Mouse (Mus musculus) olfactory bulb, adult 2 months (tissue): ENCODE results near the gene Szt2.

Source experiments
- CTCF ChIP-seq: fragments of 200-500 bp; IDR thresholded peaks from 2 replicates; pipeline ENCODE4 v1.5.1; 2012; ENCODE audit warnings: low read depth, mild to moderate bottlenecking, low read length, moderate library complexity; ENCODE audit not compliant: insufficient read depth
- POLR2A ChIP-seq: fragments of 200-500 bp; IDR thresholded peaks from 2 replicates; pipeline ENCODE4 v1.6.1; 2012; ENCODE audit warnings: mild to moderate bottlenecking, low read depth, low read length, moderate library complexity; ENCODE audit not compliant: insufficient read depth

DNA sequence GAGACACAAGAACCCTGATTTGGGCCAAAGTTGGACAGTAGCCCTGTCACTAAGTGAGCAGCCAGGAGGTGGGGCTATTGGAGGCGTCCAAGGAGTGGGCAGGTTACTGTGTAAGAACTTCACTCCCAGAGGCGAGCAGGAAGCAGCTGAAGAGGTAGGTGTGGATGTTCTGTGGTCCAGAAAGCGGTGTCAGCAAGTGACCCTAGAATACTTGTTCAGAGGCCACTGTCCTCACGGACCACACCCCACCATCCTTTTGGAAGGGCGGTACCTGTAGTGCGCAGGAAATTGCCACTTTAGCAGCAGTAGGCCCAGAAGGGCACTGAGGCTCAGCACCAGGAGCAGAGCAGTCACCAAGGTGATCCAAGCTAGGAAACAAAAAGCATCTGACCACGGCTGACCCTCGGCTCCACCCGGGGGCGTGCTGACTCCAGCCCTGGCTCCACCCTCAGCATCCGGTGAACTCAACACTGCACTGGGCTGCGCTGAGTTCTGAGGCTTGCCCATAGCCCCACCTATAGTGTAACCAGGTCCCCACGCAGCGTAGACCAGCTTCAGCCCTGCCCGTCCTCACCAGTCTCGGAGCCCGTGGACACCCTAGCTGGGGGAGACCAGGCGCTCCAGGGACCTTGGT, 36.8 kb upstream of the Szt2 start:
- TF ChIP-seq CTCF (no peak), POLR2A (no peak)
